Mouse (Mus musculus) forebrain, embryonic 10.5 days (tissue): ENCODE results near the gene Dctn5. TPM values are rescaled to one million over a fixed set of nuclear protein-coding genes. Genes with fewer than 3 reads are reported as not detected.
"Not testable (repeated sequence)": the region's sequence is repeated elsewhere in the genome, so short reads cannot be mapped to it uniquely, and the experiment has no call there.

Experiments used
- DNase-seq: peaks from one replicate; pipeline ENCODE4 v3.0.0-alpha.2; 2017; ENCODE audit warnings: low spot score; ENCODE audit errors: extremely low spot score
- H3K27ac ChIP-seq: fragments of 300-500 bp; sonication (generic); 2 replicates; pipeline ENCODE4 v1.5.1; 2016; ENCODE audit warnings: mild to moderate bottlenecking
- H3K27me3 ChIP-seq: fragments of 300-500 bp; sonication (generic); 2 replicates; pipeline ENCODE4 v1.6.1; 2016; ENCODE audit warnings: mild to moderate bottlenecking; ENCODE audit not compliant: poor library complexity, severe bottlenecking
- H3K36me3 ChIP-seq: fragments of 300-500 bp; sonication (generic); replicated peaks from 2 replicates; pipeline ENCODE4 v1.6.1; 2016; ENCODE audit warnings: mild to moderate bottlenecking, moderate library complexity
- H3K4me1 ChIP-seq: fragments of 300-500 bp; sonication (generic); 2 replicates; pipeline ENCODE4 v1.6.1; 2016
- H3K4me3 ChIP-seq: fragments of 300-500 bp; sonication (generic); 2 replicates; pipeline ENCODE4 v1.5.1; 2016; ENCODE audit warnings: mild to moderate bottlenecking, moderate library complexity
- H3K9me3 ChIP-seq: fragments of 300-500 bp; sonication (generic); 2 replicates; pipeline ENCODE4 v1.6.1; 2016; ENCODE audit warnings: mild to moderate bottlenecking, moderate library complexity
- WGBS: fragments of 180-500 bp; shearing (Covaris S2); methylation state at CpG from one replicate; pipeline ENCODE4 v1.1.7; 2016; 5-methylcytosine and 5-hydroxymethylcytosine counted together
- polyA plus RNA-seq: library from polyadenylated mRNA; unstranded; fragments of >200 nt; fragmentation: Nextera tagmentation; extraction: Ambion mirVana; gene quantifications from 2 replicates; pipeline ENCODE4 v1.2.1, GENCODE M21; 2016

The Dctn5 gene
- polyA plus RNA-seq: 118 and 121 TPM in 2 replicates

GRCm38 (mm10) chr7:122132497-122133337 is at the start of gene Dctn5, which contains the start of gene Palb2:
TSS of gene Dctn5 (plus strand) at chr7:122133041.
TSS of gene Palb2 (minus strand) at chr7:122132985.
- Histone ChIP-seq H3K27me3 (no peaks in the 10 kb centered on the region), H3K4me1 (peaks cover 20% of the 10 kb centered on the region), H3K36me3 (peaks cover 57% of the 10 kb centered on the region), H3K9me3 (no peaks in the 10 kb centered on the region), H3K27ac (peak within 1 kb of the TSS; percentile 93), H3K4me3 (peak within 1 kb of the TSS; percentile 93)
- WGBS: under 1% methylated on average over 54 of the region's 54 CpGs
- DNase-seq: peak; percentile 99

GRCm38 (mm10) chr7:122087195-122087982 is 45.5 kb upstream of the Dctn5 start:
- H3K4me1 ChIP-seq: no peaks in the 10 kb centered on the region
- peaks cover 93% of the 10 kb centered on the region for H3K36me3 ChIP-seq
- H3K4me3 ChIP-seq: no peak overlapping the region
- H3K9me3 ChIP-seq: no peaks in the 10 kb centered on the region
- 94% methylated on average over 11 of the region's 11 CpGs for WGBS
- no peaks in the 10 kb centered on the region for H3K27me3 ChIP-seq
- no peak overlapping the region for H3K27ac ChIP-seq
- DNase-seq: no peak

- 93% methylated on average over 2 of the region's 2 CpGs for WGBS
- no peak for DNase-seq
- Histone ChIP-seq H3K36me3 (peaks cover 98% of the 10 kb centered on the region), H3K4me1 (no peaks in the 10 kb centered on the region), H3K4me3 (no peak overlapping the region), H3K27me3 (no peaks in the 10 kb centered on the region), H3K27ac (no peak overlapping the region), H3K9me3 (no peaks in the 10 kb centered on the region)
Observed at GRCm38 (mm10) chr7:122094564-122095330, 38.1 kb upstream of the Dctn5 start.

- no peaks in the 10 kb centered on the region for H3K27me3 ChIP-seq
- no peak for DNase-seq
- no peaks in the 10 kb centered on the region for H3K9me3 ChIP-seq
- 93% methylated on average over 3 of the region's 3 CpGs for WGBS
- peaks cover 70% of the 10 kb centered on the region for H3K36me3 ChIP-seq
- no peak overlapping the region for H3K27ac ChIP-seq
- no peak overlapping the region for H3K4me3 ChIP-seq
- H3K4me1 ChIP-seq: peaks cover 20% of the 10 kb centered on the region
Observed at GRCm38 (mm10) chr7:122098009-122098408, 34.8 kb upstream of the Dctn5 start.

GRCm38 (mm10) chr7:122099222-122099621 is 33.6 kb upstream of the Dctn5 start:
- Histone ChIP-seq H3K27me3 (no peaks in the 10 kb centered on the region), H3K4me1 (peaks cover 20% of the 10 kb centered on the region), H3K36me3 (peaks cover 58% of the 10 kb centered on the region), H3K4me3 (no peak overlapping the region), H3K27ac (no peak overlapping the region), H3K9me3 (no peaks in the 10 kb centered on the region)
- 73% methylated on average over 4 of the region's 4 CpGs for WGBS
- peak; percentile 27 for DNase-seq

GRCm38 (mm10) chr7:122101014-122101746 is 31.7 kb upstream of the Dctn5 start:
- not testable (repeated sequence) for H3K27me3 ChIP-seq, H3K9me3 ChIP-seq
- Histone ChIP-seq H3K4me3 (peak overlapping the region; percentile 75), H3K4me1 (peaks cover 20% of the 10 kb centered on the region), H3K27ac (peak overlapping the region; percentile 93), H3K36me3 (peaks cover 38% of the 10 kb centered on the region)
- WGBS: 4% methylated on average over 28 of the region's 28 CpGs
- peak; percentile 71 for DNase-seq

- H3K4me3 ChIP-seq: peak within 1 kb of the TSS; percentile 75
- DNase-seq: peak; percentile 82
- H3K27me3 ChIP-seq: no peaks in the 10 kb centered on the region
- H3K9me3 ChIP-seq: no peaks in the 10 kb centered on the region
- 0% methylated on average over 43 of the region's 43 CpGs for WGBS
- peak within 1 kb of the TSS; percentile 93 for H3K27ac ChIP-seq
- peaks cover 36% of the 10 kb centered on the region for H3K36me3 ChIP-seq
- peaks cover 20% of the 10 kb centered on the region for H3K4me1 ChIP-seq
Observed at GRCm38 (mm10) chr7:122101747-122102244, 31.0 kb upstream of the Dctn5 start, which contains the start of gene Ndufab1. TSS of gene Ndufab1 (minus strand) at chr7:122101886.

GRCm38 (mm10) chr7:122108206-122108605 is 24.6 kb upstream of the Dctn5 start:
- Histone ChIP-seq H3K27ac (no peak overlapping the region), H3K36me3 (peaks cover 65% of the 10 kb centered on the region), H3K4me3 (no peak overlapping the region), H3K27me3 (no peaks in the 10 kb centered on the region), H3K9me3 (no peaks in the 10 kb centered on the region), H3K4me1 (no peaks in the 10 kb centered on the region)
- no peak for DNase-seq
- WGBS: 96% methylated on average over 6 of the region's 6 CpGs

GRCm38 (mm10) chr7:122123518-122123917 is 9.3 kb upstream of the Dctn5 start:
- H3K9me3 ChIP-seq: no peaks in the 10 kb centered on the region
- no peaks in the 10 kb centered on the region for H3K27me3 ChIP-seq
- no peak for DNase-seq
- no peak overlapping the region for H3K4me3 ChIP-seq
- H3K4me1 ChIP-seq: no peaks in the 10 kb centered on the region
- H3K36me3 ChIP-seq: peaks cover 95% of the 10 kb centered on the region
- H3K27ac ChIP-seq: no peak overlapping the region
- 85% methylated on average over 4 of the region's 4 CpGs for WGBS

- H3K9me3 ChIP-seq: no peaks in the 10 kb centered on the region
- H3K27me3 ChIP-seq: no peaks in the 10 kb centered on the region
- DNase-seq: no peak
- H3K4me1 ChIP-seq: no peaks in the 10 kb centered on the region
- WGBS: 80% methylated on average over 8 of the region's 8 CpGs
- H3K27ac ChIP-seq: no peak overlapping the region
- H3K4me3 ChIP-seq: no peak overlapping the region
- peaks cover 92% of the 10 kb centered on the region for H3K36me3 ChIP-seq
Observed at GRCm38 (mm10) chr7:122125636-122126035, 7.2 kb upstream of the Dctn5 start.

GRCm38 (mm10) chr7:122126946-122127345 is 5.9 kb upstream of the Dctn5 start:
- peaks cover 79% of the 10 kb centered on the region for H3K36me3 ChIP-seq
- DNase-seq: no peak
- H3K27me3 ChIP-seq: no peaks in the 10 kb centered on the region
- no peak overlapping the region for H3K4me3 ChIP-seq
- WGBS: 95% methylated on average over 11 of the region's 11 CpGs
- H3K4me1 ChIP-seq: peaks cover 10% of the 10 kb centered on the region
- H3K9me3 ChIP-seq: no peaks in the 10 kb centered on the region
- H3K27ac ChIP-seq: no peak overlapping the region

- Histone ChIP-seq H3K27ac (peak overlapping the region; percentile 93; the same call in 1 of the 2 replicates), H3K9me3 (no peaks in the 10 kb centered on the region), H3K4me3 (peak overlapping the region; percentile 93), H3K4me1 (peaks cover 20% of the 10 kb centered on the region), H3K27me3 (no peaks in the 10 kb centered on the region), H3K36me3 (peaks cover 57% of the 10 kb centered on the region)
- DNase-seq: no peak
Observed at GRCm38 (mm10) chr7:122131834-122132233, 1.0 kb upstream of the Dctn5 start.
